Mouse (Mus musculus) spleen, postnatal 10 days (tissue): Measurements from ENCODE around the gene Crybb1.

ENCODE experiments used
- DNase-seq, 2 experiments: peaks; one replicate each; pipeline ENCODE4 v3.0.0; 2021 to 2022; ENCODE audit warnings: low spot score in 2 of 2

Crybb1 gene

GRCm38 (mm10) chr5:112266011-112266777 is 10.6 kb downstream of the Crybb1 start:
- no peak for DNase-seq

GRCm38 (mm10) chr5:112270764-112271541 is 15.3 kb downstream of the Crybb1 start:
- DNase-seq = peak in 1 of 2 experiments; percentile 53

- DNase-seq = no peak
These were observed 17.3 kb downstream of the Crybb1 start for GRCm38 (mm10) chr5:112272934-112273333.

- DNase-seq = no peak
These were observed 18.3 kb downstream of the Crybb1 start for GRCm38 (mm10) chr5:112273746-112274463.

- no peak for DNase-seq
These were observed 19.6 kb downstream of the Crybb1 start for GRCm38 (mm10) chr5:112275021-112275804.

- peak; percentile 99 to 100 for DNase-seq
These were observed 20.8 kb downstream of the Crybb1 start, which contains the start of gene Tpst2 for GRCm38 (mm10) chr5:112276267-112276873. Tpst2 (plus strand) TSS chr5:112276691.

- DNase-seq = no peak
These were observed 21.3 kb downstream of the Crybb1 start for GRCm38 (mm10) chr5:112276907-112277348.

GRCm38 (mm10) chr5:112277906-112278470 is 22.4 kb downstream of the Crybb1 start:
- DNase-seq = no peak

GRCm38 (mm10) chr5:112279181-112280021 is 23.8 kb downstream of the Crybb1 start:
- DNase-seq = no peak

GRCm38 (mm10) chr5:112280151-112280550 is 24.5 kb downstream of the Crybb1 start:
- DNase-seq = no peak

GRCm38 (mm10) chr5:112280863-112281660 is 25.4 kb downstream of the Crybb1 start:
- DNase-seq = no peak

- DNase-seq = no peak
These were observed 26.1 kb downstream of the Crybb1 start for GRCm38 (mm10) chr5:112281676-112282075.

- DNase-seq = no peak
These were observed 26.6 kb downstream of the Crybb1 start for GRCm38 (mm10) chr5:112282123-112282779.

GRCm38 (mm10) chr5:112282780-112283482 is 27.3 kb downstream of the Crybb1 start:
- DNase-seq = no peak

GRCm38 (mm10) chr5:112283543-112284202 is 28.1 kb downstream of the Crybb1 start:
- no peak for DNase-seq

GRCm38 (mm10) chr5:112284203-112284582 is 28.6 kb downstream of the Crybb1 start:
- no peak for DNase-seq

GRCm38 (mm10) chr5:112285548-112286085 is 30.0 kb downstream of the Crybb1 start:
- DNase-seq = no peak
